Mouse (Mus musculus) forebrain, embryonic 10.5 days (tissue): ENCODE data around the gene 6430531B16Rik. TPM values are rescaled to one million over a fixed set of nuclear protein-coding genes. Genes with fewer than 3 reads are reported as not detected.
A peak's percentile ranks its signal among the peaks of the same experiment; 100 is the strongest.

Experiments
- DNase-seq: peaks from one replicate; pipeline ENCODE4 v3.0.0-alpha.2; 2017; ENCODE audit warnings: low spot score; ENCODE audit errors: extremely low spot score
- H3K27ac ChIP-seq: fragments of 300-500 bp; sonication (generic); 2 replicates; pipeline ENCODE4 v1.5.1; 2016; ENCODE audit warnings: mild to moderate bottlenecking
- H3K27me3 ChIP-seq: fragments of 300-500 bp; sonication (generic); 2 replicates; pipeline ENCODE4 v1.6.1; 2016; ENCODE audit warnings: mild to moderate bottlenecking; ENCODE audit not compliant: poor library complexity, severe bottlenecking
- H3K36me3 ChIP-seq: fragments of 300-500 bp; sonication (generic); replicated peaks from 2 replicates; pipeline ENCODE4 v1.6.1; 2016; ENCODE audit warnings: mild to moderate bottlenecking, moderate library complexity
- H3K4me1 ChIP-seq: fragments of 300-500 bp; sonication (generic); 2 replicates; pipeline ENCODE4 v1.6.1; 2016
- H3K4me3 ChIP-seq: fragments of 300-500 bp; sonication (generic); 2 replicates; pipeline ENCODE4 v1.5.1; 2016; ENCODE audit warnings: mild to moderate bottlenecking, moderate library complexity
- H3K9me3 ChIP-seq: fragments of 300-500 bp; sonication (generic); 2 replicates; pipeline ENCODE4 v1.6.1; 2016; ENCODE audit warnings: mild to moderate bottlenecking, moderate library complexity
- WGBS: fragments of 180-500 bp; shearing (Covaris S2); methylation state at CpG from one replicate; pipeline ENCODE4 v1.1.7; 2016; 5-methylcytosine and 5-hydroxymethylcytosine counted together
- polyA plus RNA-seq: library from polyadenylated mRNA; unstranded; fragments of >200 nt; fragmentation: Nextera tagmentation; extraction: Ambion mirVana; gene quantifications from 2 replicates; pipeline ENCODE4 v1.2.1, GENCODE M21; 2016

6430531B16Rik gene
- polyA plus RNA-seq, 1 experiment from 2014 or later, result 0.67 TPM

GRCm38 (mm10) chr7:139967175-139967574 lies 11.4 kb downstream of the 6430531B16Rik start:
- no peak for DNase-seq
- H3K4me3 ChIP-seq, result no peak overlapping the region
- peaks cover 20% of the 10 kb centered on the region for H3K4me1 ChIP-seq
- no peaks in the 10 kb centered on the region for H3K9me3 ChIP-seq
- no peak overlapping the region for H3K27ac ChIP-seq
- H3K36me3 ChIP-seq, result no peaks in the 10 kb centered on the region
- H3K27me3 ChIP-seq, result peaks cover 60% of the 10 kb centered on the region
- WGBS, result 8% methylated on average over 4 of the region's 4 CpGs

DNA sequence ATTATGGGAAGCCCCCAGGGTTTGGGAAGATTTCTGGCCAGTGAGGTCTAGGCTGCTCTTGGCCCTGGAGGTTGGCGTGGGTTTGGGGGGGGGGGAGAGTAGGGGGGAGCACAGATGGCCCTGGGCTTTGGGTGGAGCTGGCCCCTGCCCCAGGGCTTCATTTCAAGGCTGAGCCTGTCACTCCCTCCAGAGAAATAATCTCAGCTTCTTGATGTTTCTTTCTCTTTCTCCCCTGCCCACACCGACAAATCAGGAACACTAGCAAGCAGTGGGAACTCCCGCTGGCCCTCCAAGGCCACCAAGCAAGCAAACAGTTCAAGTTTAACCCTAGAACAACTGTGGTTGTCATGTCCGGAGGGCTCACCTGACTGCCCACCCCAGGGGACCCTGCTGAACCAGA lies 14.7 kb downstream of the 6430531B16Rik start:
- peaks cover 10% of the 10 kb centered on the region for H3K4me1 ChIP-seq
- H3K9me3 ChIP-seq, result no peaks in the 10 kb centered on the region
- H3K27ac ChIP-seq, result no peak overlapping the region
- peaks cover 51% of the 10 kb centered on the region for H3K27me3 ChIP-seq
- no peak overlapping the region for H3K4me3 ChIP-seq
- no peak for DNase-seq
- WGBS, result 54% methylated on average over 4 of the region's 4 CpGs
- H3K36me3 ChIP-seq, result no peaks in the 10 kb centered on the region

GRCm38 (mm10) chr7:139961141-139961540 lies 17.4 kb downstream of the 6430531B16Rik start:
- WGBS, result 92% methylated on average over 10 of the region's 10 CpGs
- Histone ChIP-seq H3K9me3 (no peaks in the 10 kb centered on the region), H3K27ac (no peak overlapping the region)

GRCm38 (mm10) chr7:139957958-139958357 lies 20.6 kb downstream of the 6430531B16Rik start:
- DNase-seq, result no peak
- H3K36me3 ChIP-seq, result no peaks in the 10 kb centered on the region
- H3K27ac ChIP-seq, result no peak overlapping the region
- WGBS, result 50% methylated on average over 11 of the region's 11 CpGs
- H3K4me3 ChIP-seq, result no peak overlapping the region
- H3K4me1 ChIP-seq, result 0 out of 2 replicates have a peak, but pooled peaks cover 6% of the 10 kb centered on the region
- peaks cover 69% of the 10 kb centered on the region for H3K27me3 ChIP-seq
- H3K9me3 ChIP-seq, result no peaks in the 10 kb centered on the region

More at GRCm38 (mm10) chr7:139961141-139961540, 17.4 kb downstream of the 6430531B16Rik start:
- Histone ChIP-seq H3K4me3 (no peak overlapping the region), H3K27me3 (peaks cover 59% of the 10 kb centered on the region), H3K36me3 (no peaks in the 10 kb centered on the region), H3K4me1 (0 out of 2 replicates have a peak, but pooled peaks cover 6% of the 10 kb centered on the region)
- no peak for DNase-seq

GRCm38 (mm10) chr7:139957437-139957836 lies 21.1 kb downstream of the 6430531B16Rik start:
- DNase-seq, result no peak
- no peak overlapping the region for H3K27ac ChIP-seq
- peaks cover 8% of the 10 kb centered on the region for H3K4me1 ChIP-seq
- 58% methylated on average over 11 of the region's 11 CpGs for WGBS
- H3K36me3 ChIP-seq, result no peaks in the 10 kb centered on the region
- no peaks in the 10 kb centered on the region for H3K9me3 ChIP-seq
- H3K4me3 ChIP-seq, result no peak overlapping the region
- H3K27me3 ChIP-seq, result peaks cover 74% of the 10 kb centered on the region

GRCm38 (mm10) chr7:139956658-139957057 lies 21.9 kb downstream of the 6430531B16Rik start:
- H3K4me1 ChIP-seq, result peaks cover 16% of the 10 kb centered on the region
- WGBS, result 83% methylated on average over 3 of the region's 3 CpGs
- no peak overlapping the region for H3K4me3 ChIP-seq
- DNase-seq, result no peak
- H3K9me3 ChIP-seq, result no peaks in the 10 kb centered on the region
- no peaks in the 10 kb centered on the region for H3K36me3 ChIP-seq
- peaks cover 79% of the 10 kb centered on the region for H3K27me3 ChIP-seq
- H3K27ac ChIP-seq, result no peak overlapping the region

DNA sequence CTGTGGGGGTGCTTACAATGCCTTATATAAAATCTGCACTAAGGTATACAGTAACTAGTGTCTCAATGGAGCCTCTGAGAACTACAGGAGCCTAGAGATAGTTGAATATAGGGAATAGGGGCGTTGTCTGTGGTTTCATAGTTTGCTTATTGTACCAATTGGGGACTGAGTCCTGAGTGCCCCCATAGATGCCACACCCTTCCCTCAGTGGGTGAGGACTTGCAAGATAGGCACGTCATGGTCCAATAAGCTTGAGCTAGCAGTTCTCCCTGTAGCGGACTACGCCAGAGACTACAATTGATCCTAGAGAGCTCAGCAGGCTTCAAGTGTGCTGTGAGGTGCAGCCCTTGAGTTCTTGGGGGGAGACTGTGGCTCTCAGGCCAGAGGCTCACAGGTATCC lies 23.1 kb downstream of the 6430531B16Rik start:
- Histone ChIP-seq H3K4me3 (no peak overlapping the region), H3K9me3 (no peaks in the 10 kb centered on the region), H3K27me3 (peaks cover 78% of the 10 kb centered on the region), H3K4me1 (peaks cover 26% of the 10 kb centered on the region), H3K36me3 (no peaks in the 10 kb centered on the region), H3K27ac (no peak overlapping the region)
- DNase-seq, result no peak
- WGBS, result 84% methylated on average over 4 of the region's 4 CpGs

DNA sequence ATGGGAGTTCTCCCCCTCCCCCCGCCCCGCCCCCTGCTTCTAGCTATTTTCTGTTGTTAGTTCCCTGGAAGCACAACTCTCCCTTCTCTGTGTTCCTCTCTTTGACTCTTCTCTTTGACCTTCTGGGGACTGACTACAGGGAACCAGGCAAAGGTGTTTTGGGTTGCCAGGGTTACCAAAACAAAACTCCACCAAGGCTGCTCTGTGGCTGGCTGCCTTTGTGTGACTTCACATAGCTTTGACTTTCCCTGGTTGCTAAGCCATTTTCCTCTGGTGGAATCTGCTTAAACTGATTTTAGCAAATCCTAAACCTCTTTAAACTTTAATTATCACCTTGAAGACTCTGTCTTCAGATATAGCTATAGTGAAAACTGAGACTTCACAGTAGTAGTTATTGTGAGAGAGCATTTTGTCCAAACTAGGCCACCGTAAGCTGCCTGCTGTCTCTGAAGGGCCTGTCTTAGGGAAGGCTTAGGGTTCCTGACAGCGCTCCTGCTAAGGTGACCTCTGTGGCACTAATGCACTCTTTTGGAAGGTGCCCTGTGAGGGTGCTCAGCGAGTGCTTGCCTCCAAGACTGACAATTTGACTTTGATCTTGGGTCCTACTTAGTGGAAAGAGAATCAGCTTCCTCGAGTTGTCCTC lies 26.4 kb downstream of the 6430531B16Rik start:
- H3K36me3 ChIP-seq, result no peaks in the 10 kb centered on the region
- peak; percentile 37 for DNase-seq
- H3K27ac ChIP-seq, result no peak overlapping the region
- peaks cover 91% of the 10 kb centered on the region for H3K27me3 ChIP-seq
- H3K4me3 ChIP-seq, result no peak overlapping the region
- no peaks in the 10 kb centered on the region for H3K9me3 ChIP-seq
- H3K4me1 ChIP-seq, result peaks cover 32% of the 10 kb centered on the region
- 56% methylated on average over 6 of the region's 6 CpGs for WGBS

DNA sequence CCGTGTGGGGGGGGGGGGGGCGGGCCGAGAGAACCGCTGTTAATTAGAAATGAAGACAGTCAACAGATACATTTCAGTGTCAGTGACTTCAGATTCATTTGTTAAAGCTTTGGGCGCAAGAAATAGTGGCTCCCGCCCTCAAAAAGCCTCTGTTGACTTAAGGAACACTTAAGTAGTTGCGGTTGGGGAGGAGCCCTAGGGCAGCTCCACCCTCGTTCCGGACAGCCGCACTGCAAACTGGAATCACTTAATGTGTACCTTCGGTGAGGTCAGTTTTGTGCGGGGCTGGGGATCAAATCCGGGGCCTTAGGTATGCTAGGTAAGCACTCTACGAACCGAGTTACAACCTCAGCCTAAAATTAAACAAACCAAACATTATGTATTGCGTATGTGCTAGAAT lies 27.5 kb downstream of the 6430531B16Rik start:
- Histone ChIP-seq H3K4me1 (peaks cover 32% of the 10 kb centered on the region), H3K4me3 (peak overlapping the region; percentile 58), H3K36me3 (no peaks in the 10 kb centered on the region), H3K27ac (peak overlapping the region; percentile 60; the same call in 1 of the 2 replicates), H3K9me3 (no peaks in the 10 kb centered on the region), H3K27me3 (peaks cover 91% of the 10 kb centered on the region)
- WGBS, result 8% methylated on average over 16 of the region's 16 CpGs
- peak; percentile 23 for DNase-seq

GRCm38 (mm10) chr7:139950283-139950971 lies 28.1 kb downstream of the 6430531B16Rik start:
- DNase-seq, result peak; percentile 56
- Histone ChIP-seq H3K27ac (peak overlapping the region; percentile 60; the same call in 1 of the 2 replicates), H3K27me3 (peaks cover 91% of the 10 kb centered on the region), H3K4me1 (peaks cover 32% of the 10 kb centered on the region), H3K9me3 (no peaks in the 10 kb centered on the region), H3K36me3 (no peaks in the 10 kb centered on the region), H3K4me3 (peak overlapping the region; percentile 58)
- 2% methylated on average over 33 of the region's 33 CpGs for WGBS

GRCm38 (mm10) chr7:139949893-139950282 lies 28.7 kb downstream of the 6430531B16Rik start:
- Histone ChIP-seq H3K4me1 (peaks cover 32% of the 10 kb centered on the region), H3K36me3 (no peaks in the 10 kb centered on the region), H3K9me3 (no peaks in the 10 kb centered on the region), H3K4me3 (peak overlapping the region; percentile 58), H3K27ac (0 out of 2 replicates have a peak overlapping the region, but pooled peaks have one; percentile 60), H3K27me3 (peaks cover 92% of the 10 kb centered on the region)
- peak; percentile 67 for DNase-seq
- 1% methylated on average over 15 of the region's 15 CpGs for WGBS

DNA sequence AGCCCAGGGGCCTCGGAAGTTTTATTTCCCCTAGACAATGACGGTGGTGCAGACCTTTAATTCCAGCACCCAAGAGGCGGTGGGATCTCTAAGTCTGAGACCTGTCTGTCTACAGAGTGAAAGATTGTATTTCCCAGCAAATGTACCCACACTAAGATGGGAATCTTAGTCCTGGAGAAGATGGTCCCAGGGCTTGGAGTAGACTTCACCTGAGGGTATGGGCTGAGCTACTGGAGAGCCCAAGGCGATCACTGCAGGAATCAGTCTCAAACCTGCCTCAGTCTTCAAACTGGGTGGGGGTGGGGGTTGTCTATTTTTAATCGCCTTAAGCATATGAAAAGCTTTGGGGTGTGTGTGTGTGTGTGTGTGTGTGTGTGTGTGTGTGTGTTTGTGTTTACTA lies 32.5 kb downstream of the 6430531B16Rik start:
- Histone ChIP-seq H3K27ac (no peak overlapping the region), H3K4me3 (no peak overlapping the region), H3K27me3 (peaks cover 100% of the 10 kb centered on the region), H3K4me1 (peaks cover 30% of the 10 kb centered on the region), H3K9me3 (no peaks in the 10 kb centered on the region), H3K36me3 (no peaks in the 10 kb centered on the region)
- 24% methylated on average over 5 of the region's 5 CpGs for WGBS
- DNase-seq, result no peak

DNA sequence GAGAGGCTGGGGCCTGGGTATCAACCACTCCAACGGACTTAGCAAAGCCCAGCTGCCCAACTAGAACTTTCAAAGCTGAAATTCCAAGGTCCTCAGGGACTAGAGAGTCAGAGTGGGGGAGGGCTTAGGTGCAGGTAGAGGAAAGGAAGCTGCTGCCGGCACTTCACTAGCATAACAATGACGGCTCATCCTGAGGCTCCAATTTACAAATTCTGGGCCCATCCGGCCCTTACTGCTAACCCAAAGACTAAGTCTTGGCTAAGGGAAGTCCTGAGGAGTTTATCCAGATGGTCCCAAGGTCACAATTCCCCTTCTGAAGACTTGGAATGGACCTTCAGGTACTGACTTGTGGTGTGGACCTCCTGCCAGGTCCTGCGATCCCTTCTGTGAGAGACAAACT lies 33.0 kb downstream of the 6430531B16Rik start:
- peaks cover 100% of the 10 kb centered on the region for H3K27me3 ChIP-seq
- H3K9me3 ChIP-seq, result no peaks in the 10 kb centered on the region
- H3K36me3 ChIP-seq, result no peaks in the 10 kb centered on the region
- H3K27ac ChIP-seq, result no peak overlapping the region
- DNase-seq, result no peak
- peaks cover 25% of the 10 kb centered on the region for H3K4me1 ChIP-seq
- no peak overlapping the region for H3K4me3 ChIP-seq
- WGBS, result 10% methylated on average over 5 of the region's 5 CpGs
